Mouse (Mus musculus) C2C12 (cell line): ENCODE data around the gene Pou6f1. TPM values are rescaled to one million over a fixed set of nuclear protein-coding genes. Genes with fewer than 3 reads are reported as not detected.
"Not testable (repeated sequence)": the region's sequence is repeated elsewhere in the genome, so short reads cannot be mapped to it uniquely, and the experiment has no call there.

ENCODE experiments used
- H3K27me3 ChIP-seq: one replicate; pipeline ENCODE4 v1.6.1; 2011; ENCODE audit not compliant: control insufficient read depth, insufficient read depth, insufficient read length
- H3K36me3 ChIP-seq: one replicate; pipeline ENCODE4 v1.6.1; 2011; ENCODE audit not compliant: control insufficient read depth, insufficient read depth
- H3K4me3 ChIP-seq: one replicate; pipeline ENCODE4 v1.5.1; 2011; ENCODE audit warnings: mild to moderate bottlenecking, control low read depth; ENCODE audit not compliant: poor library complexity, insufficient read depth, severe bottlenecking
- H3K79me2 ChIP-seq: one replicate; pipeline ENCODE4 v1.6.1; 2011; ENCODE audit not compliant: control insufficient read depth, insufficient read depth
- H3K79me3 ChIP-seq: one replicate; pipeline ENCODE4 v1.6.1; 2011; ENCODE audit warnings: low read depth, control low read depth
- H3ac ChIP-seq: one replicate; pipeline ENCODE3; 2011; ENCODE audit warnings: low read depth; ENCODE audit not compliant: control insufficient read depth, insufficient read length
- CEBPB ChIP-seq: IDR thresholded peaks from one replicate; pipeline ENCODE4 v1.6.1; 2011; ENCODE audit warnings: low read depth, mild to moderate bottlenecking, control low read depth, moderate library complexity
- CTCF ChIP-seq: IDR thresholded peaks from one replicate; pipeline ENCODE4 v1.5.1; 2011; ENCODE audit not compliant: control insufficient read depth, insufficient read depth, insufficient read length
- FOSL1 ChIP-seq: IDR thresholded peaks from one replicate; pipeline ENCODE4 v1.8.0; 2011; ENCODE audit warnings: mild to moderate bottlenecking, low read length; ENCODE audit not compliant: poor library complexity, insufficient read depth, severe bottlenecking
- MAX ChIP-seq: IDR thresholded peaks from one replicate; pipeline ENCODE4 v1.6.1; 2011; ENCODE audit warnings: mild to moderate bottlenecking, control low read depth
- MYOD1 ChIP-seq: IDR thresholded peaks from one replicate; pipeline ENCODE4 v1.6.1; 2011; ENCODE audit warnings: low read depth; ENCODE audit not compliant: control insufficient read depth, insufficient read length
- MYOG ChIP-seq: IDR thresholded peaks from one replicate; pipeline ENCODE4 v1.6.1; 2011; ENCODE audit not compliant: control insufficient read depth, insufficient read length; ENCODE audit errors: extremely low read depth
- USF1 ChIP-seq: IDR thresholded peaks from one replicate; pipeline ENCODE4 v1.6.1; 2011; ENCODE audit warnings: low read depth, mild to moderate bottlenecking, control low read depth, moderate library complexity
- polyA plus RNA-seq: library from polyadenylated mRNA; unstranded; fragments of >200 nt; fragmentation: generic; extraction: Trizol; gene quantifications from one replicate; pipeline ENCODE4 v1.2.1, GENCODE M21; 2012; ENCODE audit warnings: missing spikeins

Gene Pou6f1
- polyA plus RNA-seq, 1 experiment, result 5.5 TPM

- Histone ChIP-seq H3K27me3 (no peaks in the 10 kb centered on the region), H3K36me3 (peaks cover 37% of the 10 kb centered on the region), H3K79me2 (peaks cover 21% of the 10 kb centered on the region), H3ac (peak within 1 kb of the TSS; percentile 80), H3K79me3 (peaks cover 15% of the 10 kb centered on the region), H3K4me3 (peak within 1 kb of the TSS; percentile 100)
- TF ChIP-seq FOSL1 (no peak), MYOD1 (no peak), MAX (no peak), CTCF (peak; percentile 47), USF1 (peak; percentile 97), MYOG (no peak), CEBPB (no peak)
These were observed 15.4 kb upstream of the Pou6f1 start, which contains the start of gene Dazap2 for GRCm38 (mm10) chr15:100614996-100615824. Gene Dazap2, plus strand, starts transcription at chr15:100615349.

DNA sequence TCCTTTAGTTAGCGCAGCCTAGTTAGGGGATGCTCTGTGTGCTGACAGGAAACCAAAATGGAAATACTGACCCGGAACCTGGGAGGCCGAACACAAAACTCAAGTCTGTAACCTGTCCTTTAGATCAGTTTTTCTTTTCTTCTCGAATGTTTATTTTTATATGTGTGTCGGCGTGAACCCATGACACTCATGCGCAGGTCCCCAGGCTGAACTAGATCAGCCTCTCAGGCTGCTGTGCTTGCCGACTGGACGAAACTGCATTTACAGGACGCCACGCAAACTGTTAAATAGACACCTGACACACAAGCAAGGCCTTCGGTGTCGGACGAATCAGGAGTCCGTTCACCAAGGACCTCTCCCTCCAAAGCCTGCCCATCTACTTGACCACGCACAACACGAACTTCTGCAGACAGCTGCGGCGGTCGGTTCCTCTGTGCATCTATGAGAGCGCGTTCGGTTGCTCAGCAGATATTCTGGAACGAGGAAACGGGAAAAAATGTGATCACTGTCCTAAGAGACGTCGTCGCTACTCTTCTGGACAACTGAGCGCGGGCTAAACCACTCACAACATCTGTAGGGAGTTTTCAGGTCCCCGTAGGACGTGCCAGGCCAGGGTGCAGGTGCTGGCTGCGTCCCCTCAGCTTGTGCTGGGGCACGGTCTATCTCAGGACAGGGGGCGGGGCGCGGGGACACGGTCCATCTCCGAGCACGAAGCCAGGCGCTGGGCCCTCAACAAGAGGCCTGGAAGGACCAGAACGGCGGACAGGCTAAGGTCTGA lies 14.6 kb upstream of the Pou6f1 start:
- Histone ChIP-seq H3K4me3 (peak overlapping the region; percentile 100), H3K79me2 (peaks cover 21% of the 10 kb centered on the region), H3K27me3 (no peaks in the 10 kb centered on the region), H3K79me3 (peaks cover 15% of the 10 kb centered on the region), H3K36me3 (peaks cover 29% of the 10 kb centered on the region), H3ac (peak overlapping the region; percentile 80)
- TF ChIP-seq MAX (no peak), CTCF (no peak), MYOG (no peak), CEBPB (no peak), USF1 (no peak), MYOD1 (no peak), FOSL1 (no peak)

DNA sequence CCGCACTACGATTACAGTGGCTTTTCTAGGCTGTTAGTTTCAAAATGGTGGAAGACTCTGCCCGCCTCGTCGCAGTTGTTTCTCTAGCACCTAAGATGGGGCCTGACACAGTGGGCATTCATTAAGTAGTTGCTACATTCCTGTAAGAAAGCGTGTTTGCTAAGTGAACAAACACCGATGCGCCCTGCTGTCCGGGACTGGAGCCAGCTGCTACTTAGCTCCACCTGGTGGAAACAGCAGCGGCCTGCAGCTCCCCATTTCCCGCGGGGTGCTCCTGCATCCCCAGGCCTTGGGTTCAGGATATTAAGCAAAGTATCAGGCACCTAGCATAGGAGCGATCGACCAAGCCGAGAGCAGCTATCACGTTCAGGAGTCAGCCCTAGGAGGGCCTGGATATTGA lies 13.8 kb upstream of the Pou6f1 start:
- H3ac ChIP-seq, result no peak overlapping the region
- H3K79me3 ChIP-seq, result peaks cover 15% of the 10 kb centered on the region
- H3K4me3 ChIP-seq, result no peak overlapping the region
- H3K79me2 ChIP-seq, result peaks cover 21% of the 10 kb centered on the region
- peaks cover 21% of the 10 kb centered on the region for H3K36me3 ChIP-seq
- no peaks in the 10 kb centered on the region for H3K27me3 ChIP-seq
- TF ChIP-seq MAX (peak; percentile 53), CEBPB (no peak), CTCF (peak; percentile 96)

DNA sequence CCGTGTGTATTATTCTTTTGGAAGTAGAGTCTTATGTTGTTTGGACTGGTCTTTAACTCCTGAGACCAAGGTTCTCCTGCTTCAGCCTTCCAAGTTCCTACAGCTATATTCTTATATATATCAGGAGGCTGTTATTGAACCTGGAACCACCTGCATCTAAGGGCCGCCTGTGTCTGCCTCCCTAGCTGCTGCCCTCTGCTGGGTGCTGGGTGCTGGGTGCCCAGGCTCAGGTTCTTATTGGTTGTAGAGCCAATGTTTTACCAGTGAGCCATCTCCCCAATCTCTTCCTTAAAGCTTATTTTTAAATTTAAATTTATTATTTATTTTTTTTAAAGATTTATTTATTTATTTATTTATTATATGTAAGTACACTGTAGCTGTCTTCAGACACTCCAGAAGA lies 12.6 kb upstream of the Pou6f1 start:
- Histone ChIP-seq H3K79me3 (peaks cover 14% of the 10 kb centered on the region), H3K4me3 (no peak overlapping the region), H3K36me3 (peaks cover 9% of the 10 kb centered on the region), H3K27me3 (no peaks in the 10 kb centered on the region), H3K79me2 (peaks cover 16% of the 10 kb centered on the region), H3ac (no peak overlapping the region)
- TF ChIP-seq CTCF (peak; percentile 45), MYOD1 (no peak), CEBPB (no peak)

GRCm38 (mm10) chr15:100611951-100612350 lies 12.2 kb upstream of the Pou6f1 start:
- Histone ChIP-seq H3K79me2 (peaks cover 11% of the 10 kb centered on the region), H3ac (no peak overlapping the region), H3K36me3 (peaks cover 4% of the 10 kb centered on the region), H3K27me3 (no peaks in the 10 kb centered on the region), H3K4me3 (no peak overlapping the region), H3K79me3 (peaks cover 11% of the 10 kb centered on the region)
- no peak for TF ChIP-seq MAX
- TF ChIP-seq FOSL1, result no peak
- no peak for TF ChIP-seq MYOD1
- no peak for TF ChIP-seq USF1
- no peak for TF ChIP-seq CEBPB
- no peak for TF ChIP-seq CTCF

GRCm38 (mm10) chr15:100606677-100607076 lies 6.9 kb upstream of the Pou6f1 start:
- not testable (repeated sequence) for H3ac ChIP-seq, H3K79me2 ChIP-seq, H3K4me3 ChIP-seq, H3K79me3 ChIP-seq, H3K27me3 ChIP-seq, H3K36me3 ChIP-seq
